Mouse (Mus musculus) liver, embryonic 13.5 days (tissue): ENCODE data around the gene Dnttip1. TPM values are rescaled to one million over a fixed set of nuclear protein-coding genes. Genes with fewer than 3 reads are reported as not detected.

Source experiments
- ATAC-seq: fragments of 200-750 bp; cut with Nextera tagmentation; 2 replicates; pipeline ENCODE4 v1.8.0; 2017; ENCODE audit warnings: low read depth, mild to moderate bottlenecking, moderate number of reproducible peaks, moderate library complexity
- DNase-seq: peaks from one replicate; pipeline ENCODE4 v3.0.0; 2022
- H3K27ac ChIP-seq: fragments of 300-500 bp; sonication (generic); 2 replicates; pipeline ENCODE4 v1.5.1; 2015; ENCODE audit warnings: moderate library complexity, mild to moderate bottlenecking, inconsistent platforms
- H3K27me3 ChIP-seq: fragments of 300-500 bp; sonication (generic); 2 replicates; pipeline ENCODE4 v1.6.1; 2015; ENCODE audit warnings: mild to moderate bottlenecking, inconsistent platforms
- H3K36me3 ChIP-seq: fragments of 300-500 bp; sonication (generic); 2 replicates; pipeline ENCODE4 v1.6.1; 2015; ENCODE audit warnings: mild to moderate bottlenecking, inconsistent platforms
- H3K4me1 ChIP-seq: fragments of 300-500 bp; sonication (generic); replicated peaks from 2 replicates; pipeline ENCODE4 v1.6.1; 2015; ENCODE audit warnings: inconsistent platforms
- H3K4me2 ChIP-seq: fragments of 300-500 bp; sonication (generic); 2 replicates; pipeline ENCODE4 v1.6.1; 2015; ENCODE audit warnings: inconsistent platforms, mild to moderate bottlenecking, moderate library complexity
- H3K4me3 ChIP-seq: fragments of 300-500 bp; sonication (generic); replicated peaks from 2 replicates; pipeline ENCODE4 v1.5.1; 2015; ENCODE audit warnings: mild to moderate bottlenecking, inconsistent platforms
- H3K9ac ChIP-seq: fragments of 300-500 bp; sonication (generic); 2 replicates; pipeline ENCODE4 v1.6.1; 2015; ENCODE audit warnings: mild to moderate bottlenecking, inconsistent platforms
- H3K9me3 ChIP-seq: fragments of 300-500 bp; sonication (generic); replicated peaks from 2 replicates; pipeline ENCODE4 v1.6.1; 2016; ENCODE audit warnings: inconsistent platforms
- WGBS: fragments of 180-500 bp; shearing (Covaris S2); methylation state at CpG from one replicate; pipeline ENCODE4 v1.1.7; 2015; ENCODE audit not compliant: insufficient replicate concordance; 5-methylcytosine and 5-hydroxymethylcytosine counted together
- polyA plus RNA-seq: library from polyadenylated mRNA; unstranded; fragments of >200 nt; fragmentation: Nextera tagmentation; extraction: Ambion mirVana; gene quantifications from 2 replicates; pipeline ENCODE4 v1.2.1, GENCODE M21; 2015

Dnttip1 gene
- polyA plus RNA-seq, 1 experiment from 2014 or later, result 47.3 TPM

- 65% methylated on average over 5 of the region's 5 CpGs for WGBS
- Histone ChIP-seq H3K4me1 (no peaks in the 10 kb centered on the region), H3K4me3 (no peak overlapping the region), H3K4me2 (no peak overlapping the region), H3K9ac (no peak overlapping the region), H3K27ac (no peak overlapping the region), H3K27me3 (no peaks in the 10 kb centered on the region), H3K36me3 (no peaks in the 10 kb centered on the region), H3K9me3 (no peaks in the 10 kb centered on the region)
- no peak for ATAC-seq
- DNase-seq, result no peak
These were observed 14.1 kb upstream of the Dnttip1 start for GRCm38 (mm10) chr2:164731719-164732118.

DNA sequence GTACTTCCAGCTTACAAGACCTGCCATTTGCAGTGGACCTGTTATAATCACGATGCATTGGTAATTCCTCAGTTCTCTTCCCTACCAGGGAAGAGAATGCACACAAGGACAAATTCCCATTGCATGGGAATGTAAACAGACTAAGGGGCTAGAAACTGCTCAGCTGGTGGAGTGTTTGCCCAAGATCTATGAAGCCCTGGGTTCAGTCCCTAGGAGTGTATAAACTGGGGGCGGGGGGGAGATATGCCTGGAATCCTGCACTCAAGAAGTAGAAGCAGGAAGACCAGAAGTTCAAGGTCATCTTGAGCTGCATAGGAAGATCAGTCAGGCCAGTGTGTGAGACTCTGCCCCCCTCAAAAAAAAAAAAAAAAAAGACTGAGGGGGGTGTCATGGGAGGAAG, 12.5 kb upstream of the Dnttip1 start:
- Histone ChIP-seq H3K36me3 (no peaks in the 10 kb centered on the region), H3K4me1 (no peaks in the 10 kb centered on the region), H3K9ac (no peak overlapping the region), H3K9me3 (no peaks in the 10 kb centered on the region), H3K4me3 (no peak overlapping the region), H3K27me3 (0 out of 2 replicates have a peak, but pooled peaks cover 3% of the 10 kb centered on the region), H3K4me2 (no peak overlapping the region), H3K27ac (no peak overlapping the region)
- WGBS, result 68% methylated on average over 2 of the region's 2 CpGs
- no peak for ATAC-seq
- DNase-seq, result no peak

DNA sequence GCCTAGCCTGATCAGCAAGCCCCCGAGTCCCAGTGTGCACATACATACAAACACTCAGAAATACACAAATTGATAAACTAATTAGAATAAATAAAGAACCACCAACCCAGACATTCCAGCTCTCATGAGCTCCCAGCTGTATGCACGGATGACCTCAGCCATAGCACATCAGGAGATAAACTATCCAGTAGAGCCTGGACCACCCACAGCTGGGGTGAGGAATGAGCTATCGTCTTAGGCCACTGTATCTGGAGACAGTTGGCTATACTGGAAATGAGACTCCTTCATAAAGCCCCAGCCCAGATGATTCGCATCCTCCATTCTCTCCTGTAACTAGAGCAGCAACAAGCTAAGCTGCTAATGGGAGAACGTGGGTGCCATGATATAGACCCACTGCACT, 10.9 kb upstream of the Dnttip1 start:
- WGBS, result 65% methylated on average over 5 of the region's 5 CpGs
- Histone ChIP-seq H3K36me3 (no peaks in the 10 kb centered on the region), H3K9me3 (no peaks in the 10 kb centered on the region), H3K4me3 (no peak overlapping the region), H3K9ac (no peak overlapping the region), H3K4me2 (no peak overlapping the region), H3K27ac (no peak overlapping the region), H3K4me1 (no peaks in the 10 kb centered on the region), H3K27me3 (peaks cover 10% of the 10 kb centered on the region; the same call in 1 of the 2 replicates)
- ATAC-seq (no peak), DNase-seq (no peak)

DNA sequence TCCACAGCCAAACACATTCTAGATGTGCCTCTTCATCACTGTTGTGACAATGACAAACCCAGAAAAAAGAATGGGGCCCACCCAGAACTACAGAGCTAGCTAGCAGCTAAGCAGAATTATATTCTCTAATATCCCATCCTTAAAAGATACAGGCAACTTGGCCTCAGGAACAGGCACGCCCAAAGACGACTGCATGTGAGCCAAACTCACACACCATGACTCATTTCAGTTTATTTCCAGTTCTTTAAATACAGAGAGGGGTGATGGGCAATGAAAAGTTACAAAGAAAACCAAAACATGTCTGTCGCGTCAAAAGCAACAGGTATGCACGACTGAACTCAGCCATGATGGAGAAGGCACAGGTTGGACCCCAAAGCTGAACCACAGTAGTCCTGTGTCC, 10.3 kb upstream of the Dnttip1 start:
- Histone ChIP-seq H3K9me3 (no peaks in the 10 kb centered on the region), H3K27ac (no peak overlapping the region)

DNA sequence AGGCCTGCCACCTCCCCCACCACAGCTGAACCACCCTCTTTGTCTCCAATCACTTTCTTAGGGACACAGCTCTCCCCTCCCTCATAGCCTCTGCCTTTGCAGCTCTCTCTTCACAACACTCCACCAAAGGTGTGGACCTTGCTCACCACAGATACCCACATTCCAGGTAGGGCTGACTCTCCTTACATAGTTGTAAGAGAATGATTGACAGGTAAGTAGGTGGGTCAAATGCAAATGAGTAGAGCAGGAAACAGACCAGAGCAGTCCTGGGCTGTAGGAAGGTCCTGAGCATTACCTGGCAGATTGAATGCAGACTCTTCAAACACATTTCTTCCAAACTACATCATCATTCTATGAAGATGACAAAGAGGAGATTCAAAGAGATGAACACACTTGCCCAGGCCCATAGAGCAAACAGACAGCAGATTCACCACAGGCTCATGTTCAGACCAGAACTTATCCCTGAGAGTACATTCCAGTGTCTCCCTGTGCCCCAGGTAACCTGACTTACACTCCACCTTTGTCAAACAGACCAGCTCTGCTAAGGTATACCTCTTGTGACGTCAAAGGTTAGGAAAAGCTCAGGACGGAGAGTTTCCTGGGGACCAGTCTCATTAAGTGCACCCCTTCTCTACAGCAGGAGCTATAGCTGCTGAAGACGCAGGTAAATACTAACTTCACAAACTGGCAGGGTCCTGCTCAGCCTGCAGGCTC, 8.2 kb upstream of the Dnttip1 start:
- Histone ChIP-seq H3K27me3 (peaks cover 24% of the 10 kb centered on the region; the same call in 1 of the 2 replicates), H3K9ac (no peak overlapping the region), H3K36me3 (no peaks in the 10 kb centered on the region), H3K9me3 (no peaks in the 10 kb centered on the region), H3K27ac (no peak overlapping the region), H3K4me2 (no peak overlapping the region), H3K4me1 (no peaks in the 10 kb centered on the region), H3K4me3 (no peak overlapping the region)
- WGBS, result 49% methylated on average over 3 of the region's 3 CpGs
- ATAC-seq (no peak), DNase-seq (no peak)

More for the DNA sequence above, 10.3 kb upstream of the Dnttip1 start:
- no peaks in the 10 kb centered on the region for H3K4me1 ChIP-seq
- DNase-seq (no peak), ATAC-seq (no peak)
- H3K9ac ChIP-seq, result no peak overlapping the region
- no peaks in the 10 kb centered on the region for H3K36me3 ChIP-seq
- H3K27me3 ChIP-seq, result peaks cover 14% of the 10 kb centered on the region; the same call in 1 of the 2 replicates
- no peak overlapping the region for H3K4me2 ChIP-seq
- no peak overlapping the region for H3K4me3 ChIP-seq
- WGBS, result 66% methylated on average over 5 of the region's 5 CpGs

DNA sequence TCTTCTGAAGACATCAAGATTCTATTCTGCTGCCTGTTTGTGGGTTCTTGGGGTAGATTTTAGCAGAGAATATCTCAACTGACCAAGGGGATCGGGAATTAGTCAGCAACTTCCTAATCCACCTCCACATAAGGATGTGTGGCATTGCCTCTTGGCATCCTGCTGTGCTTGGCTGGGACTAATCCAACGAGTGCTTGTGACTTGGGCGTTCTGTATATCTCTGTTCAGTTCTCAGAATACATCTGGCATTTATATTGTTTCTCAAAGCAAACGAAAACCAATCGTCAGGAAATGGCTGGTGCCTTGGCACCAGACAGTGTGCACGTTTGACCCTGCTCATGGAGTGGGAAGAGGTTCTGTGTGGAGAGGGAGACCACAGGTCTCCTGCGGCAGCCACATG, 5.9 kb upstream of the Dnttip1 start:
- Histone ChIP-seq H3K27me3 (peaks cover 39% of the 10 kb centered on the region; the same call in 1 of the 2 replicates), H3K36me3 (no peaks in the 10 kb centered on the region), H3K9me3 (no peaks in the 10 kb centered on the region), H3K27ac (no peak overlapping the region), H3K4me3 (no peak overlapping the region), H3K4me2 (no peak overlapping the region), H3K4me1 (peaks cover 14% of the 10 kb centered on the region), H3K9ac (no peak overlapping the region)
- ATAC-seq (no peak), DNase-seq (no peak)
- WGBS, result 52% methylated on average over 7 of the region's 7 CpGs

DNA sequence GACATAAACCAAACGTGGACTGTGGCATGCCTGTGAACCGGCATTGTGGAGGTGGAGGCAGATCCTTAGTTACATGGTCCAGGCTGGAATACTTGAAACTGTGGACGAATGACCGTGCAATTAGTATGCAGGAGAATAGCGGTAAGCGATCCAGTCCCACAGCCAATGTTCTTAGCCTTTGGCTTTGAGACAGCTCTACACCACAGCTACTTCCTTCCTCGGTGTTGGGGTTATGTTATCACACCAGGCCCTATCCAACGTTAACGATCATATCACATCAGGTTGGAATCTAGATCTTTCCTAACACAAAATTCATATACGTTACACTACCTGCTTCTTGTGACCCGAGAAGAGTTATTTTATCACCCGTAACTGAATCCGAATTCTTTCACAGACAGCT, 796 bp upstream of the Dnttip1 start:
- Histone ChIP-seq H3K27me3 (0 out of 2 replicates have a peak, but pooled peaks cover 28% of the 10 kb centered on the region), H3K4me2 (peak overlapping the region; percentile 93), H3K27ac (peak overlapping the region; percentile 89), H3K4me3 (peak overlapping the region; percentile 91), H3K9me3 (no peaks in the 10 kb centered on the region), H3K9ac (peak overlapping the region; percentile 97), H3K4me1 (peaks cover 51% of the 10 kb centered on the region), H3K36me3 (peaks cover 28% of the 10 kb centered on the region)
- no peak for ATAC-seq
- DNase-seq, result no peak
- 48% methylated on average over 13 of the region's 13 CpGs for WGBS

DNA sequence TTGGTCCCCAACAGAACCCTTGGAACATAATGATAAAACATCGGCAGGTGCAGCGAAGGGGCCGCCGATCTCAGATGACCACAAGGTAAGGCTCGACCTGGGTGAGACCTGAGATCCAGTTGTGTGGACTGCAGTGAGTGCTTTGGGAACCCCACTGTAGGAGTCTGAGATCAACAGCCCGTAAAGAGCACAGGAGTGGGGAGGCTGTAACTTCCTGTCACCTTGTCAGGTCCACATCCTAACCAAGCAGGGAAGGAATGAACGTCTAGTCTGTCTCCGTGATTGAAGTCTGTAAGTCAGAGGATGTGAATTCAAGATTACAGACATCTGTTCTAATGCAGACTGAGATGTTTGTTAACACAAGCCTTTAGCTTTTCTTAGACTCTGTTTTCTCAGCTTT, 910 bp downstream of the Dnttip1 start:
- Histone ChIP-seq H3K27ac (peak overlapping the region; percentile 89), H3K36me3 (peaks cover 44% of the 10 kb centered on the region), H3K27me3 (0 out of 2 replicates have a peak, but pooled peaks cover 20% of the 10 kb centered on the region), H3K4me3 (peak overlapping the region; percentile 91), H3K4me1 (peaks cover 51% of the 10 kb centered on the region), H3K9ac (peak overlapping the region; percentile 97), H3K9me3 (no peaks in the 10 kb centered on the region), H3K4me2 (peak overlapping the region; percentile 93)
- WGBS, result 32% methylated on average over 8 of the region's 8 CpGs
- DNase-seq, result no peak
- ATAC-seq, result peak; percentile 32

- no peak for DNase-seq
- ATAC-seq, result peak; percentile 43
- 0 out of 2 replicates have a peak, but pooled peaks cover 10% of the 10 kb centered on the region for H3K27me3 ChIP-seq
- H3K27ac ChIP-seq, result peak overlapping the region; percentile 89
- peaks cover 52% of the 10 kb centered on the region for H3K4me1 ChIP-seq
- H3K4me2 ChIP-seq, result peak overlapping the region; percentile 93
- no peaks in the 10 kb centered on the region for H3K9me3 ChIP-seq
- H3K36me3 ChIP-seq, result peaks cover 59% of the 10 kb centered on the region
- peak overlapping the region; percentile 91 for H3K4me3 ChIP-seq
- H3K9ac ChIP-seq, result peak overlapping the region; percentile 97
- WGBS, result 61% methylated on average over 4 of the region's 4 CpGs
These were observed 2.4 kb downstream of the Dnttip1 start for GRCm38 (mm10) chr2:164748191-164748590.

DNA sequence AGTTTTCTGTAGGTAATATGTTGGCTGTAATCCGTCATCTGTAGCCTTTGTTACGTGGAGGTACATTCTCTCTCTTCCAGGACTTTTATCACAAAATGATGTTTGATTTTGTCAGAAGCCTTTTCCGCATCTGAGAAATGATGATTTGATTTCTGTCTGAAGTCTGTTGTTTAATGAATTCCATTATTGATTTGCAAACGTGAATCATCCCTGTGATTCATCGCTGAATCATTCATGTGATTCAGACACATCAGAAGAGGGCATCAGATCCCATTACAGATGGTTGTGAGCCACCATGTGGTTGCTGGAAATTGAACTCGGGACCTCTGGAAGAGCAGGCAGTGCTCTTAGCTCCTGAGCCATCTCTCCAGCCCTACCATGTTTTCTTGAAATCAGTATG, 3.2 kb downstream of the Dnttip1 start:
- WGBS, result 85% methylated on average over 6 of the region's 6 CpGs
- Histone ChIP-seq H3K4me1 (peaks cover 50% of the 10 kb centered on the region), H3K9me3 (no peaks in the 10 kb centered on the region), H3K27me3 (0 out of 2 replicates have a peak, but pooled peaks cover 3% of the 10 kb centered on the region), H3K27ac (peak overlapping the region; percentile 89), H3K36me3 (peaks cover 67% of the 10 kb centered on the region), H3K4me3 (no peak overlapping the region), H3K4me2 (peak overlapping the region; percentile 93), H3K9ac (peak overlapping the region; percentile 97; the same call in 1 of the 2 replicates)
- DNase-seq (no peak), ATAC-seq (no peak)

DNA sequence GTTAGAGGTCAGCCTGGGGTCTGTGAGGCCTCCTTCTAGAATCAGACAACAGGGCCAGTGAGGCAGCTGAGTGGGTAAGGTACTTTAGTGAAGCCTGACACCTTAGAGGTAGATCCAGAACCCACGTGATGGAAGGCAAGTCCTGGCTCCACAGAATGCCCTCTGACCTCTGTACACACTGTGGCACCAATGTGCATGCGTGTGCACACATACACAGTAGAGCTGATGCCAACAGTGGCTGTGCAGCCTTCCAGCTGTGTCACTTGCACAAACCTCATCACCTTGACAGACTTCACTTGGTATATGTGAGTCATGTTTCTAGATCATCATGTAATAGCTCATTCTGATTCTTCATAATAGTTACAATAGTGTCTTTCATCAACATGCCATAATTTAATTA, 6.7 kb downstream of the Dnttip1 start:
- H3K36me3 ChIP-seq, result peaks cover 99% of the 10 kb centered on the region
- no peak overlapping the region for H3K4me3 ChIP-seq
- peaks cover 50% of the 10 kb centered on the region for H3K4me1 ChIP-seq
- ATAC-seq (no peak), DNase-seq (no peak)
- H3K27me3 ChIP-seq, result no peaks in the 10 kb centered on the region
- WGBS, result 90% methylated on average over 2 of the region's 2 CpGs
- no peak overlapping the region for H3K9ac ChIP-seq
- H3K27ac ChIP-seq, result peak overlapping the region; percentile 40; the same call in 1 of the 2 replicates
- no peak overlapping the region for H3K4me2 ChIP-seq
- H3K9me3 ChIP-seq, result no peaks in the 10 kb centered on the region; the same call in 1 of the 2 replicates
